Mouse (Mus musculus): ENCODE data around the gene Zdhhc14. TPM values are rescaled to one million over a fixed set of nuclear protein-coding genes. Genes with fewer than 3 reads are reported as not detected.

The Zdhhc14 gene
- polyA plus RNA-seq, 1 experiment from 2014 or later = 7.2 TPM

DNA sequence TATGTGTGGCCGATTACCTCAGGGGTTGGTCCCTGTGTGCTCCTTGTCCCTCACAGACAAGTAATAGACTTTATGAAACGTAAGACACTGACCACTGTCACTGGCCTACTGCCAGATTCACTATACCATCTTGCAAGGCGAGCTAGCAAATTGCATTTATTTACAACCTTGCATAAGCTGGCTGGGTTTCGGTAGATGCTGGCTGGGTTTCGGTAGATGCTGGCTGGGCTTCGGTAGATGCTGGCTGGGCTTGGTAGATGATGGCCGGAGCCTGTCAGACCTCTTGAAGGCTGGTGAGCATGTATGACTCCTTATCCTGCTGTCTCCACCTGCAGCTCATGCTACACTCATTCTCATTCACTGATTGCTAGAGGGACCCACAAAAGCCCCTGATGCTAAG is 200.9 kb downstream of the Zdhhc14 start:
- Histone ChIP-seq H3K27ac (no peak overlapping the region), H3K9ac (no peak overlapping the region), H3K9me3 (no peaks in the 10 kb centered on the region), H3K4me1 (no peaks in the 10 kb centered on the region), H3K4me2 (replicated peaks) (no peak overlapping the region), H3K27me3 (replicated peaks) (no peaks in the 10 kb centered on the region), H3K36me3 (no peaks in the 10 kb centered on the region), H3K4me3 (no peak overlapping the region)
- ATAC-seq (ENCODE audit: low FRiP score, low read depth) = no peak
- 84% methylated on average over 7 of the region's 7 CpGs for WGBS

DNA sequence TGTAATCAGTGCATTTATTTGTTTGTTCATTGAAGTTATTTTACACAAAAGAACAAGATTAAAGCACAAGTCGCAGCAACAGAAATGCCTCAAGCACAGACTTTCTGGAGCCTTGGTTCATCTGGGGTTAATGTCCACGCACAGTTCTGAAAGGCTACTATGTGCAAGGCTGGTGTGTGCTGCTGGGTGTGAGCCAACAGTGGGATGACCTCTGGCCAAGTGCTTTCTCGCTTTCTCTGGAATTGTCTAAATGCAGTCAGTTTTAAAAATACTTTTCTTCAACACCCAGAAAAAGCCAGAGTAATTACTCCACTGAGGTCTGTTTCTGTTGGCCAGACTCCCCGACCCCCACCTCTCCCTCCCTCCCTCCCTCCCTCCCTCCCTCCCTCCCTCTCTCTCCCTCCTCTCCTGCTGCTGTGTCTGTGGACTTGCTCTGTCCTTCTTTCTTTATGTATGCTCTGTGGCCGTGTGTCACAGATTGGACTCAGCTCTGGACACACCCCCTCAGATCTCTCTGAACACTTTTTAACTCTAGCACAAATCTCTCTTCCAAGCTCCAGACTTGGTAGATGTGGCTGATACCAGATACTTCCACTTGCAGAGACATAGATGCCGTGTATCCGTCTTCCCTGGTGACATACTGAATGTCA is 206.2 kb downstream of the Zdhhc14 start:
- Histone ChIP-seq H3K27me3 (replicated peaks) (no peaks in the 10 kb centered on the region), H3K4me3 (no peak overlapping the region), H3K27ac (no peak overlapping the region), H3K4me2 (replicated peaks) (no peak overlapping the region), H3K9me3 (no peaks in the 10 kb centered on the region), H3K36me3 (no peaks in the 10 kb centered on the region), H3K4me1 (no peaks in the 10 kb centered on the region), H3K9ac (no peak overlapping the region)
- no peak for ATAC-seq (ENCODE audit: low FRiP score, low read depth)
- 64% methylated on average over 7 of the region's 7 CpGs for WGBS

DNA sequence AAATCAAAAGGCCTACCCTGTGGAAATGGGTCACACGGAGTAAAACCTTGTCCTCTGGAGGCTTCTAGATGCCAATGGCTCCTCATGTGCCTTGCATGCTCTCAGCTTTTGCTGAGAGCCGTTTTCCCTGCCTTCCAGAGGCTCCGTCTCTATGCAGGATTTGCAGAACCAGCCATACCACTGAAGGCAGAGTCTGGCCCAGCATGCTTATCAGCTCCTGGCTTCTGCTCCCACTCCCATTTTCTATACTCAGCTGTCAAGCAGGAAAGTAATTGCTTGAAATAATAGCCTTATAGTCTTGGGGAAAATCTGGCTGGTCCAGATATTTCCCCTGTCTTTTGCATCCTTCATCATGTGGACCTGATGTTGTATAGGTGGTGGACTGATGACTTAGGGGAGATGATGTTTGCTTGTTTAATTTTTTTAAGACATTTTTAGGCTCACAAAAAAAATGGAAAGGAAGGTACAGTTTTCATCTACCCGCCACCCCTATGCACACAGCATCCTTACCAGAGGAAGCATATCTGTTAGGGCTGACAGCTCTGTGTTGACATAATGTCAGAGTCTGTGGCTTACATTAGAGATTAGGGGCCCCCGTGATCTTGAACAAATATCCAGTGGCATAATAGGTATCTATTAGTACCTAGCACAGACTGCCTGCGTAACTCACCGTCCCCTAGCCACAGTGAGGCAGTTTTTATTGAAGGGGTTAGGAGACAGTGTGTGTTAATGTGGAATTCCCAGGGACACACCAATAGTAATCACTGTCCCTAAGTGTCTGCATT is 218.2 kb downstream of the Zdhhc14 start:
- no peak for ATAC-seq (ENCODE audit: low FRiP score, low read depth)
- Histone ChIP-seq H3K9ac (no peak overlapping the region), H3K4me1 (peaks cover 23% of the 10 kb centered on the region), H3K4me3 (no peak overlapping the region), H3K27me3 (replicated peaks) (no peaks in the 10 kb centered on the region), H3K9me3 (no peaks in the 10 kb centered on the region), H3K27ac (no peak overlapping the region), H3K4me2 (replicated peaks) (no peak overlapping the region), H3K36me3 (no peaks in the 10 kb centered on the region)
- 51% methylated on average over 7 of the region's 7 CpGs for WGBS

DNA sequence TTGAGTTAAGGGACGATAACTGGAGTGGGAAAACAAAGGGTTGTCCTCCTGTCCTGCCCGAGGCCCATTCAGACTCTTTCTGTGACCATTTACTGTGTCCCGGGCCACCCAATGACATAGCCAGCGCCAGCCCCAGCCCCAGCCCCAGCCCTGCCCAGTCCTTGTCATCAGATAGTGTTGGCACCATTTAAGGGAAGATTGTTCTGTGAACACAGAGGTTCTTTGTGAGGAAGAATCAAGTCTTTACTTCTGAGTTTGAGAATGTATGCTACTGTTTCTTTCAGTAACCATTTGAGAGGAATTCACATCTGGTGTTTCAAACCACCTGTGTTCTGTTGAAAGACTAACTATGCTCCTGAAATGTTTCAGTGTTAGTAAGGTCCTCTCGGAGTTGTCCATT is 219.5 kb downstream of the Zdhhc14 start:
- no peak overlapping the region for H3K4me3 ChIP-seq
- ATAC-seq (ENCODE audit: low FRiP score, low read depth) = no peak
- no peak overlapping the region for H3K27ac ChIP-seq
- H3K4me1 ChIP-seq = peaks cover 23% of the 10 kb centered on the region
- H3K9me3 ChIP-seq = no peaks in the 10 kb centered on the region
- H3K27me3 ChIP-seq (replicated peaks) = no peaks in the 10 kb centered on the region
- 73% methylated on average over 5 of the region's 5 CpGs for WGBS
- H3K4me2 ChIP-seq (replicated peaks) = no peak overlapping the region
- H3K9ac ChIP-seq = no peak overlapping the region
- H3K36me3 ChIP-seq = no peaks in the 10 kb centered on the region

DNA sequence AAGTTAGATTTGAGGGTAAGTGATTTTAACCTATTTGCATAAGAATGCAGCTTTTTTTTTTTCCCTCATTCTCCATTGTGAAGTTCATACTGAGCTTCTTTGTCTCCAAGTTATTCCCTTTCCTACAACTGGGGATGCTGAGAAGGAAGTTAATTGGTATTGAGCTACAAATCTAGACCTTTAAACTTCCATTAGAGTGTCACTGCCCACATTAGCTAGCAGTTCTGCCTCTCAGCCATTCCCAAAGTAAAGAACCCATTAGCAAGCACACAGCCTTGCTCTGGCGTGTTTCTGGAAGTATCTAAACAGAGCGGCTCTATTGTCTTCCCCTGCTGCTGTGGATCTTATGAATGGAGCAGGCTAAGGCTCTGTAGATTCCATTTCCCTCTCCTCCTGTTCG is 220.8 kb downstream of the Zdhhc14 start:
- Histone ChIP-seq H3K4me1 (peaks cover 23% of the 10 kb centered on the region), H3K27ac (no peak overlapping the region), H3K4me3 (no peak overlapping the region), H3K9ac (no peak overlapping the region), H3K4me2 (replicated peaks) (no peak overlapping the region), H3K9me3 (no peaks in the 10 kb centered on the region), H3K36me3 (no peaks in the 10 kb centered on the region), H3K27me3 (replicated peaks) (no peaks in the 10 kb centered on the region)
- ATAC-seq (ENCODE audit: low FRiP score, low read depth) = no peak
- WGBS = 26% methylated on average over 3 of the region's 3 CpGs

DNA sequence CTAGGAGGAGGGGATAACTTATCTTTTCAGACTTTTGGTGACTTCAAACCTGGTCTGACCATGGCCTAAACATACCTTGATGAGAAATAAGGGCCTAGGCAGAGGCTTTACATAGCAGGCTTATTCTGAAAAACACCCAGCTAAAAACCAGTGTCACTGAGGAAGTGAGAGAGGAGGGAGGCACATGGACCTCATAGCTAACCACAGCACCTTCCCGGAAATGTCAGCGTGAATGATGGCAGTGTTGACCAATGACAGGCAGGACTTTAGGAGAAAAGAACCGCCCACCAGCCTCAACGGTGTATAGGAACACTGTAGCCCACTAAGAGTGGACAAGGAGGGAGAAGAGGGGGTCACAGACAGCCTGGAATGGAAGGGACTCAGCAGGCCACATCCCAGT is 224.6 kb downstream of the Zdhhc14 start:
- H3K9ac ChIP-seq = no peak overlapping the region
- H3K4me2 ChIP-seq (replicated peaks) = no peak overlapping the region
- no peak overlapping the region for H3K4me3 ChIP-seq
- ATAC-seq (ENCODE audit: low FRiP score, low read depth) = no peak
- H3K9me3 ChIP-seq = no peaks in the 10 kb centered on the region
- WGBS = 86% methylated on average over 4 of the region's 4 CpGs
- H3K4me1 ChIP-seq = peaks cover 10% of the 10 kb centered on the region
- H3K36me3 ChIP-seq = no peaks in the 10 kb centered on the region
- 0 out of 2 replicates have a peak, but pooled peaks cover 5% of the 10 kb centered on the region for H3K27me3 ChIP-seq (replicated peaks)
- no peak overlapping the region for H3K27ac ChIP-seq

DNA sequence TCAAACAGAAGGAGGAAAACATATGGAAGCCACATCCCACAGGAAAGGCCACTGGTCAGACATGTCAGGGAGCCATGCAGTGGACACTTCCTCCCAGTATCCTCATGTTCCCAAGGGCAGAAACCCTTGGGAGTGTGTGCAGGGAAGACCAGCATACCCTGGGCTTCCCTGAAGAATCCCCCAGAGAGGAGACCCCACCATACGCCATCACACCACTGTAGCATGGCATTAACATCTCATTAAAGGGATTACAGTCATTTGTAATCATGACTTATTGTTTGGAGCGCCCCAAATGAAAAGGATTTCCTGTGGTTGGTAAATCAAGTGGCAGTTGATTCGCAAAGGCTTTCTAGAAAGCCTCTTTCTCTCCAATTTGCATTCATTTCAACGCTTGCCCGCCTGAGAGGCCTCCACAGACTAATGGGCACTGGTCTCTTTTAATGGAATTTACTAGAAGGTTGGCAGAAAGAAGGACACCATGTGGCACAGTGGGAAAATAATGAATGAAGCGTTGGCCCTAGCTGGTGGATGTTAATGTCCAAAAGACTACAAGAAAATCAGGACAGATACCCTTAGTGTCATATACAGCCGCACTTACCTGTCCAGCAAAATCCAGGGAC is 226.5 kb downstream of the Zdhhc14 start:
- no peak for ATAC-seq (ENCODE audit: low FRiP score, low read depth)
- Histone ChIP-seq H3K27ac (no peak overlapping the region), H3K4me1 (peaks cover 3% of the 10 kb centered on the region; the same call in 1 of the 2 replicates), H3K9me3 (no peaks in the 10 kb centered on the region), H3K36me3 (no peaks in the 10 kb centered on the region), H3K4me3 (no peak overlapping the region), H3K4me2 (replicated peaks) (no peak overlapping the region), H3K9ac (no peak overlapping the region), H3K27me3 (replicated peaks) (0 out of 2 replicates have a peak, but pooled peaks cover 5% of the 10 kb centered on the region)
- WGBS = 45% methylated on average over 7 of the region's 7 CpGs

DNA sequence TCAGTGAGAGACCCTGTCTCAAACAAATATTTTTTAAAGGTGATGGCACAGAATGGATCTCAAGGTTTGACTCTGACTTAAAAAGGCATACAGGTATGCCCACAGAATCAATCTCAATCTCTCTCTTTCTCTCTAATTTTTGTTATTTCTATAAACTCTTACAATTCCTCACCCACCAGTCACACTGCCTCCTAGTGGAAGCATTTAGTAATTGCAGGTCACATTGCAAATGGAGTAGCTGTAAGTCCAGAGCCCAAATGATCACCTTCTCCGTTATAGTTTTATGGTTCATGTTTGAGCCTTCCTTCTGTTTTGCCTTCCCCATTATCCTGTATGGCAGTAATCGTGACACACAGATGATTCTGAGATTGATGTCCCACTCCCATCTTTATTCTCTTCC is 230.4 kb downstream of the Zdhhc14 start:
- no peak overlapping the region for H3K9ac ChIP-seq
- 89% methylated on average over 2 of the region's 2 CpGs for WGBS
- no peaks in the 10 kb centered on the region for H3K9me3 ChIP-seq
- H3K27ac ChIP-seq = no peak overlapping the region
- no peak for ATAC-seq (ENCODE audit: low FRiP score, low read depth)
- no peak overlapping the region for H3K4me3 ChIP-seq
- H3K4me2 ChIP-seq (replicated peaks) = no peak overlapping the region
- H3K27me3 ChIP-seq (replicated peaks) = 0 out of 2 replicates have a peak, but pooled peaks cover 5% of the 10 kb centered on the region
- H3K4me1 ChIP-seq = peaks cover 3% of the 10 kb centered on the region; the same call in 1 of the 2 replicates
- H3K36me3 ChIP-seq = no peaks in the 10 kb centered on the region

DNA sequence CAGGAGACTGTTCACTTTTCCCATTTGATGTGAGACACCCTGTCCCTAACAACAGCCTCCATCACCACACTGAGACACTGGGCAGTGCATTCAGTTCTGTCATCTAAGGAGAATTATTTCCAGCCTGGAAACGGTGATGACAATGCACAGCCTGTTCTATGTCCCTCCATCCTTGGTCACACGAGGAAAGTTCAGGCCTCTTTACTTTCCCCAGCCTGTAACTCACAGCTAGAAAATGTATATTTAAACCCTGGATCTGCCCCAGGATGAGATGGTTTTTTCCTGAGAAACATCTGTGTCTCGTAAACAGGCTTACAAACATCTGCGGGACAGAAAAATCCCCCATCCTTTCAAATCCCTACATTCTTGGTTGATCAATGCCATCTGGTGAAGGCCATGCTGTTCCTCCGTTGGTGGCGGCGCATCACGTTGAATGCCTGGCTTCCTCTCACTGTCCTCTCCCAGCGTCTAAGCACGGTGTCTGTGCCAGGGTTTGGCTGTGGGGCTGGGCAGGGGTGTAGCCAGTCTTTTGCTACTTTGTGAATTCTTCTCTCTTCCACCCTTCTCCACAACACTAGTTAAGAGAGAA is 231.3 kb downstream of the Zdhhc14 start:
- Histone ChIP-seq H3K4me3 (no peak overlapping the region), H3K9ac (no peak overlapping the region), H3K36me3 (no peaks in the 10 kb centered on the region), H3K27ac (no peak overlapping the region), H3K4me1 (peaks cover 1% of the 10 kb centered on the region; the same call in 1 of the 2 replicates), H3K4me2 (replicated peaks) (no peak overlapping the region), H3K27me3 (replicated peaks) (0 out of 2 replicates have a peak, but pooled peaks cover 5% of the 10 kb centered on the region), H3K9me3 (no peaks in the 10 kb centered on the region)
- WGBS = 75% methylated on average over 10 of the region's 10 CpGs
- no peak for ATAC-seq (ENCODE audit: low FRiP score, low read depth)

DNA sequence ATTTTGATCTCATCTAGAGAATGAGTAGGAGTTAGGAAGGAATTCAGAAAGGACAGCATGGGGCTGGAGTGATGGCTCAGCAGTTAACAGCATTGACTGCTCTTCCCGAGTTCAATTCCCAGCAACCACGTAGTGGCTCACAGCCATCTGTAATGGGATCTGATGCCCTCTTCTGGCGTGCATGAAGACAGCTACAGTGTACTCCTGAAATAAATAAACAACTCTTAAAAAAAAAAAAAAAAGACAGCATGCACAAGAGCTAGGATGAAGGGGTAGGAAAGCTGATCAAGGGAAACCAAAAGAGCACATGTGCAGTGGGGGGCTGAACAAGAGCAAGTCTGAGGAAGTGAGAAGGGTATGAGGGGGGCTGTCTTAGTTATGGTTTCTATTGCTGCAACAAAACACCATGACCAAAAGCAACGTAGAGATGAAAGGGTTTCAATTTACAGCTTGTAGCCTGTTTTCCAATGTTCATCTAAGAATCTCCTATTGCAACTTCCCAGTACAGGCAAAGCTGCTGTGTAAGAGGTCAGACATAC is 237.3 kb downstream of the Zdhhc14 start:
- Histone ChIP-seq H3K27ac (no peak overlapping the region), H3K9me3 (no peaks in the 10 kb centered on the region), H3K4me3 (no peak overlapping the region), H3K4me2 (replicated peaks) (no peak overlapping the region), H3K9ac (no peak overlapping the region), H3K27me3 (replicated peaks) (no peaks in the 10 kb centered on the region), H3K36me3 (no peaks in the 10 kb centered on the region), H3K4me1 (no peaks in the 10 kb centered on the region)
- ATAC-seq (ENCODE audit: low FRiP score, low read depth) = no peak
- 51% methylated on average over 4 of the region's 4 CpGs for WGBS

DNA sequence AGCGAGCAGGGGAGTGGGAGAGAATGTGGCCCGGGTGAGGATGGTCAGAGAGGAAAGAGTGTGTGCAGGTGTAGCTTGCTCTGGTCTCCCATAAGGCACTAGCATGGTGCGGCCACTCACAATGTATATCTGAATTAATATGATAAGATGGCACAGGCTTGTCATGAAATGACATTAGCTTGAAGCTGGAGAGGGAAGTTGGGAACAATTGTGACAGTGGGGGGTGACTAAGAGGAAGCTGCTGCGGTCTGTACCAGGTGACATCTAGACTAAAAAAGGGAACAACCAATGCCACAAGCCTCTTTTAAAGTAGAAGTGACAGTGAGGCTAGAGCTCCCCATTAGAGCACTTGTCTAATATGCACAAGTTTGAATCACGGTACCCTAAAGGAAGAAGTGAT is 238.2 kb downstream of the Zdhhc14 start:
- no peaks in the 10 kb centered on the region for H3K9me3 ChIP-seq
- H3K27ac ChIP-seq = no peak overlapping the region
- H3K4me3 ChIP-seq = no peak overlapping the region
- no peaks in the 10 kb centered on the region for H3K4me1 ChIP-seq
- no peak overlapping the region for H3K4me2 ChIP-seq (replicated peaks)
- H3K36me3 ChIP-seq = no peaks in the 10 kb centered on the region
- no peaks in the 10 kb centered on the region for H3K27me3 ChIP-seq (replicated peaks)
- ATAC-seq (ENCODE audit: low FRiP score, low read depth) = no peak
- no peak overlapping the region for H3K9ac ChIP-seq
- 96% methylated on average over 5 of the region's 5 CpGs for WGBS

DNA sequence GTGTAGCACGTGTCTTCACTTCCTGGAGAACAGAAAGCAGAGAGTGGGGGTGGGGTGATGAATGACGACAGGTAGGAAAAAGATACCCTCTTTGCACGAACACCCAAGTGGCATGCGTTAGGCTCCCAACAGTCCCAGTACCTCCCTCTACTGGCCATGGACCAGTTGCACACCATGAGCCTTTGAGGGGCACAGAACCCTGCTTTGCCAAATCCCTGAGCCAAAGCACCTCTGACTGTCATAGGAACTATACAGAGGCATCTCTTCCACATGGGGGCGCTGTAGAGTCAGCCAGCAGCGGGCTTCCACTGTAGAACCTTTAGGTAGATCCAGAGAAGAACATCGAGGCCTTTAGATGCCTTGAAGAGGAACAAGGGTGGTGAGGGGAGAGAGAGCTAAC is 241.0 kb downstream of the Zdhhc14 start:
- no peaks in the 10 kb centered on the region for H3K9me3 ChIP-seq
- no peak overlapping the region for H3K4me3 ChIP-seq
- H3K4me2 ChIP-seq (replicated peaks) = no peak overlapping the region
- no peak for ATAC-seq (ENCODE audit: low FRiP score, low read depth)
- H3K4me1 ChIP-seq = no peaks in the 10 kb centered on the region
- no peak overlapping the region for H3K27ac ChIP-seq
- no peak overlapping the region for H3K9ac ChIP-seq
- H3K27me3 ChIP-seq (replicated peaks) = 0 out of 2 replicates have a peak, but pooled peaks cover 3% of the 10 kb centered on the region
- 31% methylated on average over 7 of the region's 7 CpGs for WGBS
- H3K36me3 ChIP-seq = no peaks in the 10 kb centered on the region
